Mouse (Mus musculus) layer of hippocampus, postnatal 25 days (tissue): ENCODE results near the gene Wwox. TPM values are rescaled to one million over a fixed set of nuclear protein-coding genes. Genes with fewer than 3 reads are reported as not detected.

Source experiments
- DNase-seq, 2 experiments: peaks; one replicate each; pipeline ENCODE4 v3.0.0; 2022; ENCODE audit warnings: mixed read lengths in 2 of 2, low spot score in 1 of 2; ENCODE audit errors: extremely low spot score in 1 of 2
- total RNA-seq, 2 experiments: library from RNA; stranded (reverse); gene quantifications; 2 replicates each; pipeline ENCODE4 v1.2.3; 2021

The Wwox gene
- total RNA-seq, 2 experiments from 2014 or later, result 11.4 to 11.9 TPM

DNA sequence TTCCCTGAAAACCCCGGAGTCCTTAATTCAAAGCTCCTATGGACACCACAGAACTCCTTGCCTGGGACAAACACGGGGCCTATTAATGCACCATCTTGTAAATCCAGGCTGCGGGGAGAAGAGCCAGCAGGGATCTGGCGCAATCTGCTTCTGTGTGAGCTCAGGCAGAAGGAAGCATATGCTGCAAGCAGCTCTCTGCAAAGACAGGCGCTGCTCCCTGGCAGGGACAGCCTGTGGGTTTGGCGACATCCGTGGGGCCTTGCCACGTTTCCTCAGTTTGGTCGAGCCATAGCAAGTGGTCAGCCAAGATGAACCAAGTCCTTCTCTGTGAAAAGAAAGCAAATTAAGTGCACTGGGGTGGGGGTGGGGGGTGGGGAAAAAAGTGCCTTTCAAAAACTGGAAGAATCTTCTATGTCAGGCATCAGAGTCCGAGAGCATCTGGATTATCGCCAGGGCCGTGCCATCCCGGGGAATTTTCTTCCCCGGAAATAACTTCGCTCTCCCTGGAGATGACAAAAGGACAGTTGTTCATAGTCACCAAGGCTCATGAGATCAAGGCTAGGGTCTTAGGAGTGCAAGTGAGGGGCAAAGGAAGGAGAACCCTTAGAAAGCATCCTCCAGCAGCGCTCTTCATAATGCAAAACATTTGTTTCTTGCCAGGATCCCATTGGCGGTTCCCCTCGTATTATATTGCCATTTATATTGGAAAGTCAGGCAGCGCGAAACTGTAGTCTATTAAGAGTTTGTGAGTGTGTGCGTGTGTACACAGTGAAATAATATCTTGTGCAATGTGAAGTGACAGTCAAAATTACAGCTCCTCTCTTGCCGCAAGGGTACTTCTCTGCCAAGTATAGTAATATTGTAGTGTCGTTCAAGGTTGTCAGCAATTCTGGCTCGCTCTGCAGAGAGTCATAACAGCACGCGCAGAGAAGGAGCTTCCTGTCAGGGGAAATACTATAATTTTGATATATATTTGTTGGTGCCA, 152.1 kb downstream of the Wwox start:
- peak; percentile 44 to 61 for DNase-seq

DNA sequence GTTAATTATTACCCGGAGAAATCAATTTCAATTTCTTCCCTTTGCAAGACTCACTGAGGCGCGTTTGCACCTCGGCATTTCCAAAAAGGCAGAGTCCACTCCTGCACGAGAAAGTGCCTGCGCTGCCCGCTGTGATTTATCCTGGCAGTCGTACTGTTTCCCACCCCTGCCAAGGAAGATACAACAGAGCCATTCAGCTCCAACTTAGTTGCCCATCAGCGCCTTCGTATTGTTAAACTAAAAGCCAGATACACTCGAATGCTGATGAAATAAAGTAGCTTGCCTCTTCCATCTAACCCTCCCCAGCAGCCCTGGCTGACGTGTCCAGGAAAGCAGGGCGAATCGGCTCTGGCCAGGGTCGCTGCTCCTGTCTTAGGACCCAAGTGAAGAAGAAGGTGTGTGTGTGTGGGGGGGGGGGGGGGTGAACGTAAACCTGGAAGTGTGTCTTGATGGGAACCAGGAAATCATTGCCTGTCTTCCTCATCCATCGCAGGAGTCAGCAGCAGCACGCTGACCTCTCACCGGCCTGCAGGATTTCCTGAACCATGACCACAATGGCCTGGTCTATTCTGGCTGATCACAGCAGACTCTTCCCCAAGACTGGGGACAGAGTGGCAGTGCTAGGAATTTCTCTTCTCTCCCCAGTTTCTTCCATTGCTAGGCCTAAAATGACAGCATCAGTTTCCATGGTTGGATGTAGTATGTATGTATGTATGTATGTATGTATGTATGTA, 154.1 kb downstream of the Wwox start:
- no peak for DNase-seq

DNA sequence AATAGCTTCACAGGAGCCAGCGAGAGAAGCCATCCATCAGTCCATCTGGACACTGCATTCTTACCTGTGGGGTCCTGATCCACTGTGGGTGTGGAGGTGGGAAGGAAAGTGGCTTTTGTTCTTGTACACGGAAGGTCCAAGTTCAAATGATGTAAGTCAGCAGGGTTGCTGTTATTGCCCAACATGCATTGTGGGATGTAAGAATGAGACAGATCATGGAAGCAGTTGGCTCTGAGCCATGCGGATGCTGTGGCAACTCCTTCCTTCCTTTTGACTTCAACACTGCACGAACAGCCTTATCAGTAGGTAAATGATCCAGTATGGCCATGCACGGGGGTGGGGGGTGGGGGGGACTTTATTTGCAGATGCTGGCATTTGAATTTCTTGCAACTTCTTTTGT, 155.4 kb downstream of the Wwox start:
- no peak for DNase-seq

DNA sequence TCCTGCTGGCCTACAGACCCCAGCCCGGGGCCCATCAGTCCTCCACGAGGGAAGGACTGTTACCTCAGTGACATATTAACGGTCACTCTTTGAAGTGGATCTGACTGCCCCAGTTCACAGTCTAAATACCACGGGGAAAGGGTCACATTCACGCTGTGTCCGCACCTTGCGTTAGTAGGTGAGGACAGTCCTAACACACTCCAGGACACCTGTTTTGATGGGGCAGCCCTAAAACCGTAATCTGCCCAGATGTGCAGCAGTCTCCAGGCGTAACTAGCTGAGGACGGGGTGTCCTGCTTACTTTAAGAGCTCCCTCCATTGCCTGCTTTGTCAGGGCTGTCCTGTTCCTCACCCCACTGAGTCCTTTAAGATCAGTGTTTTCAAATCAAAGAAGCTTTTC, 160.1 kb downstream of the Wwox start:
- no peak for DNase-seq

DNA sequence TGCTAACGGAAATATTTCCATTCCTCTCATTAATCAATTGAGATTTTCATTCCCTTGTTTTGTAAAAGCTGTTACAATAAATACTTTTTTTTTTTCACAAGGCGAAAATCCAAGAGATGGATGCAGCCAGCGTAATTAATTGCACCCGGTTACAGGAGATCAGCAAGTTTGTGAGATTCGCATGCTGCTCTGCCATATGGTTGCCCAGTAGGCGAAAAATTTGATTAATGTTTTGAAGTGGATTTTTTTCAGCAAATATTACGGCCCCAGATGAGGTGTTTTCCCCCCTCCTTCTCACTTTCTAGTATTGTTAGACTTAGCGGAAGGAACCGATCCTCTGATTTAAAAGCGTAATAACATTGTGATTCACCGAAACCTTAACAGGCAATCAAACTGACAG, 160.7 kb downstream of the Wwox start:
- DNase-seq, result no peak

DNA sequence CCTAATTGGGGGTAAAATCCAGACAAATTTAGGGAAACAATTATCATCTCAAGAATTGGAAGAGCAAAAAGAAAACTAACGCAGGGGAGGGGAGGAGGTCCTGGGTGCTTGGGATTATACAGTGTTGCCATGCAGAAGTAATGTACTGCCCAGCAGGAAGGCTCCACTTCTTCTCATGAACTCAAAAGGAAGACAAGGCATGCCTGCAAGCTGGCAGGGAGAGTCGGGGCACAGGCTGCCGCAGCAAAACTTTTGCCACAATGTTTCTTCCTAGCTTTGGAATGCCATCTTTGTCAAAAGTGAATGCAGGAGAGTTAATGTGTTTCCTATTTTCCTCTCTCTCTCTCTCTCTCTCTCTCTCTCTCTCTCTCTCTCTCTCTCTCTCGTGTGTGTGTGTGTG, 163.6 kb downstream of the Wwox start:
- no peak for DNase-seq

DNA sequence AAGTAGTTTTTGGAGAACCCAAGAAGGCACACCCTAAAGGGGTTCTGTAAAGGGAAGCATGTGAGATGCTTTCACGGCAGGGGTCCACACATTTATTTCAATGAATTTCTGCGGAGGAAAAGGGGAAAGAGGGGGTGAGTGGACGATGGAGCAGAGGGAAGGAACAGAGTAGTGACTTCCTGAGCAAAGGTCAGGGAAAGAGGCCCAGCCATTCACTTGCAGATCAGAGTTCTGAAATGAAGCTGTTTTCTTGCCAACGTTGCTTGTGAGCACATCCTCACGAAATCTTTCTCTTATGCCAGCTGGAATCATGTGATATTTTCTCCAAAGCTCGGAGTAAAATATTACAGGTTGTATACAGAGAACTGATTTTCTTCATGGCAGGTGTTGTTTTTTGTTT, 164.1 kb downstream of the Wwox start:
- no peak for DNase-seq

DNA sequence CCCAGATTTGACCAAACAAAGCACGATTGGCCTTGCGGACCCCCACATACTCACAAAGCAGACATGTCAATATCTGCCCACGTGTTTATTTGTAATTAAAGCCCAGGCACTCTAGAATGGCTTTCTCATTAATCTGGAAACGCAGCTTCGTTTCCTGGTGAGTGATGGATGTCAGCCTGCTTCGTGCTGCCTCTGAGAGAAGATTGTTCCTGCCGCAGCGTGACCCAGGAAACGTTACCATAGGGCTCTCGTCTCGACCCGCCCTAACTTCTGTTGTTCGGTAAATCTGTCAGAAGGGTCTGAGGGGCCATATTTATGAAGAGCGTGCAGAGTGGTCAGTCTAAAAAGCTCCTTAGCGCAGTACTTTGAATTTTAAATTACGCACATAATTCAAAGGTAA, 164.9 kb downstream of the Wwox start:
- no peak for DNase-seq

DNA sequence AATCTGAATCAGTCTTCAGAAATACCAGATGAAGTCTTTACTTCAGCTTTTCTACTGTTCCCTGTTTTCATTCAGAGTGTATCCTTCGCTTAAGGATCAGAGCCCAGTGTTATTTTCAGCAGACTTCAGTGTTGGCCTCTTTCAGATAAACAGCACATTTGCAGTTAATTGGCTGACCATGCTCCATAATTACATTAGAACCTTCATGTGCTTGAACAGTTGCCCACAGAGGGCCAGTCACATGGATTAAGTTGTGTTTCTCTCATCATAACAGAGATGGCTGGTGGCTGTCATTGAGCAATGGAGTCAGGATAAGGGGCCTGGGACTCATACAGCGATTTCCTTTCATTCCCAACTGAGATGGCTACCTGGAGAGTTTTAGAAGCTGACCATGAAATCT, 166.2 kb downstream of the Wwox start:
- no peak for DNase-seq

DNA sequence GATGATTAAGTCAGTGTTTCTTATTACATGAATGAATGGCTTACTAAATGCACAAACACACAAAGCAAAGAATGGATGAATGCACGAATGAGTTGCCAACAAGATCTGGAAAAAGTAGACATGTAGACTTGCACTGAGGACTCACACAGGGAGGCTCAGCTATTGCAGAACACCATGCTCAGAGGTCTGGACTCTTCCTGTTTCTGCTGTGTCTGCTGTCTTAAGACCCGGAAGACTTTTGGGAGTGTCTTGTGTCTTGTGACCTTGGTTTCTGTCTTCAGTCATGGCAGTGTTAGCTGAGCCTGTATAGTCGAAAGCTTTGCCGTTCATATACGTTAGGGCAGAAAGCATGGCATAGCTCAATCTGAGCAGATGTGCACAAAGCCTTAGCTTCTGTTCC, 169.9 kb downstream of the Wwox start:
- DNase-seq, result no peak

DNA sequence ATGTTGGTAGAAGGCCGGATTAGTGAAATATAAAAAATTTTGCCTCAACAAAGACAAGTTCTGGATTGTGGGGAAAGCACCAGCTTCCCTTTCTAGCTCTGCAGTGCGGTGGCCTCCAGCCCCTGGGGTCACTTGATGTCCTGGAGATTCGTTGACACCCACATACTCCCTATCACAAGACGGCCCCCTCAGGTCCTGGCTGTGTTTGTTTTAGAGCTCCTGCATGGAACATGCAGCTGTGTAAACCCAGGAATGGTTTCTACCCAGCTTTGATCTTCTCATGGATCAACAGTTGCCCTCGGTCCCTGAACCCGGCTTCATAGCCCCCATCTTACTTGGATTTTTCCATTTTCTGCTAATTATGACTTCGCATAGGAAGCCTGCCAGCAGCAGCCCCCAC, 171.6 kb downstream of the Wwox start:
- no peak for DNase-seq

DNA sequence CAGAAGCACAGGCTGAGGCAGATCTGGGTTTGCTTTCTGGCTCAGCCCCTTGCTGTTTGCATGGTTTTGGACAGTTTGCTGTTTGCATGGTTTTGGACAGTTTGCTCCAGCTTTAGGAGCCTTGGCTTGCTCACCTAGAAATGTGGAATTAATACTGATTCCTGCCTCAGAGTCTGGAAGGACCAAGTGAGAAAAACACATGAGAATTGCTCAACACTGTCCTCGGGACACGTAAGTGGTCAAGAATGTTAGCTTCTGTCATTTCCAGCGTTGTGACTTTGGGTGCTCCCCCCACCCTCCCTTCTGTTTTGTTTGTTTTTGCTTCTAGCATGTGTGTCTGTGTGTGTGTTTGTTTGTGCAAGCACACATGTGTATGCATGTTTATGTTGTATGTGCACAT, 172.6 kb downstream of the Wwox start:
- DNase-seq, result no peak

DNA sequence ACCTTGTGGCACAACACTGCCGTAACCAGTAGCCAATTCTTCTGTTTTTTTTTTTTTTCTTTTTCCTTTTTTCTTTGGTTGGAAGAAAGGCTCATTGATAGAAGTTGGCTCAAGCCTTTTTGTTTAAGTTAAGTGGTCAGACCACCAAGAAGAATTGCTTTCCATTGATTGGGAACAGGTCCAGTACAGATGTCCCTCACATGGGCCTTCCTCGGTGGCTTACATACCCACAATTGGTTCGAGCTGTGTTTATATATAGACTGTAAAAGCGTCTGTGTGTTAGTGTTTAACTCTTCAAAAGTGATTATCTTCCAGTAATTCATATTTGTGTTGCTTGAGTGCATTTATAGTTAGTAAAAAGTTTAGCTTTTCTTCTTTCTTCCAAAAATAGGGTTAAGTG, 176.0 kb downstream of the Wwox start:
- no peak for DNase-seq

DNA sequence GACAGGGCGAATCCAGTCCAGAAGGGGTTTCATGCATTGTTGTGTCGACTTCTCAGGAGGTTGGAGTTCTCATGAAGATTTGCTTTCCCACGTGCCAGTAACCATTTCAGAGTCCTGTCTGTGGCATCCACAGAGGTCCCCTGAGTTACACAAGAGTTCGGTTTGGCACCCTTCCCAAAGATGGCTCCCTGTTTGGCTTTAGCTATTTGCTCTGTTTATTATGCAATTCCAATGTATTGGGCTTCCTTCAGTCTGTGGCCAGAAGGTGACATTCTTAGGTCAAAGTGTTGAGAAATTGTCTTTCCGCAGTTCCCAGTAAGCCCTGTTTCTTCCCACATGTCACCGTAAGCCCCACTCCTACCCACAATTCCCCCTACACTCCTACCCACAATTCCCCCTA, 176.5 kb downstream of the Wwox start:
- no peak for DNase-seq

DNA sequence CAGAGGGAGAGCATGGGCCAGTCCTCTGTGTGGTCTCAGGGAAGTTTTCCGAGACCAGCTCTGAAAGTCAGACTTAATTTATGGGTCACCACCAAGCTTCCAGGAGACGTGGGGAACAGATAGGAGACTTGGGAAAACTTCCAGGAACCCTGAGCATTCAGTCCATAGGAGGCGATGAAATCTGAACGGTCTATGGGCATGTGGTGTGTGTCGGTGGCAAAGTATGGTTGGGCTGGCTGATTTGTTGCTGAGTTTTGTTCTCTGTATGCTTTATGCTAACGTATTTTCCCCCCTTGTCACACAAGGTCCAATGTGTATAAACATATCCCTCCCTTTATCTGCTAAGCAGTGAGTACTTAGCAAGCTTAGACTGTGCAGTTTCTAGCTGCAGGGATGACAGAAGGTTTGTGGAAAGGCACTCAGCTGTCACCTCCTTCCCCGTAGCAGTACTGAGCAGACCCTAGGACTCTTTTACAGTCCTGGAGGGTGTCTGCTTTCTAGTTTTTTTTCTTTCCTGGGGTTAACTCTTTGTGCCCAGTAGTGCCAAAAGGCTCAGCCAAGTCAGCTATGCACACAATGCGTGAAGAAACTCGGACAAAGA, 179.6 kb downstream of the Wwox start:
- no peak for DNase-seq

DNA sequence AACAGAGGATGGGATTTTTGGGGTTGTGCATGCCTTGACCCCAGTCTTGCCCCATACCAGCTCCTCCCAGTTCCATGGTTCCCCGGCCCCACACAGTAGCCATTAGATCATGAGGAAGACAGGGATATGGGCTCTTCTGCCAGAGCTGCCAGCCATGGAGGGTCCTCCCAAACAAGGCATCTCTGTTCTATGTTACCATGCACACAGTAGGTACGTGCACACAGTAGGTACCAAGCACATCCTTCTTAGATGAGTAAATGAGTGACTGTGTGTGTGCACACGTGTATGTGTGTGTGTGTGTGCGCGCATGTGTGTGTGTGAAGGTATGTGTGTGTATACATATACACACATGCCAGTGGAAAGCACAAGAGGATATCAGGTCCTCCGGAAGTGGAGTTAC, 185.9 kb downstream of the Wwox start:
- DNase-seq, result no peak

DNA sequence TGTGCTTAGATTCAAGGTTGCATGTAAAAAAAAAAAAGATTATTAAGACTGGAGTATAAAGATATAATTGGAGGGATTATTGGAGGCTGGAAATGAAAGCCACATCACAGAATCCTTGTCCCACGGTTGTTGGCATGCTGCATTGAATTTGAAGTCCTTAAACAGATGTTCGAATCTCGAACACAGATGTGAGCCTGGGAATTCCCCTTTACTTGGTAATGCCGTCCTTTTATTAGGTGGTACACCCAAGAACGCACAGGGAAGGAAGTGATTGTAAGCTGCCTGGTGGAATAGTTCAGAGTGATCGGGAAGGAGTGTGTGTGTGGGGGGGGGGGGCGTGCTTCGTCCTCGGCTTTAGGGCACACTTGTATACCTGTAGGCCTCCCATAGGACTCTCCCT, 187.4 kb downstream of the Wwox start:
- DNase-seq, result no peak

DNA sequence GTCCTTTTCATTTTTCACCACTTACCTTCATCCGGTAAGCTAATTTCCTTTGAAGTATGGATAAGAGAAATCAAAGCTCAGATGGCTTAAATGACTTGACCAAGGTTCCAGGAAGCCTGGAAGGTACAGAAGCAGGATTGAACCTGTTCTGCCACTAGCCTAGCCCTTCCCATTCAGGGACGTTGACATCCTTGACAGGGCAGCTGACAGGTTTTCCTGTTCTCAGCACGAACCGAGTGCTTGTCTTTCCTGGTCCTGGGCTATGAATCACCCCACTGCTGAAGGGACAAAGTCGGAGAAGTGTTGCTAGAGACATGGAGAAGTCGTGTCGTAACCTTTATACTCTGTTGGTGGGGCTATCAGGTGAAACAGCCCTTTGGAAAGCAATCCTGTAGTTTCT, 190.3 kb downstream of the Wwox start:
- DNase-seq, result no peak

DNA sequence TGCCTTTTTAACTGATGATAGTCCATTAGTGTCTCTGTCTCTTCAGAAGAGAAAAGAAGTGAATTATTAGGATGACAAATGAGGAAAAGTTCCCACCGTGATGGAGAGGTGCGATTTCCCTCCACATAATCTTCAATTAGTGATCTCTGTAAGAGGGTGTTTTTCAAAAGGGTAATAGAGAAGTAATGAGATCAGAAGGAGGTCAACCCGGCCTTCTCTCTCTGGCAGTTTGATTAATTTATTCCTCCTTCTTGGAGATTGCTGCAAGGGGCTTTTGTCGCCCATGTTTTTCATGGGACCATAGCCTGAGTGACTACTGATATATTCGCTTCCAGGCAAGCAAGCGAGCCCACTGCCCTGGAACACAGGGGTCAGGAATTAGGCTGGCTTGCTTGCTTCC, 191.6 kb downstream of the Wwox start:
- DNase-seq, result no peak

DNA sequence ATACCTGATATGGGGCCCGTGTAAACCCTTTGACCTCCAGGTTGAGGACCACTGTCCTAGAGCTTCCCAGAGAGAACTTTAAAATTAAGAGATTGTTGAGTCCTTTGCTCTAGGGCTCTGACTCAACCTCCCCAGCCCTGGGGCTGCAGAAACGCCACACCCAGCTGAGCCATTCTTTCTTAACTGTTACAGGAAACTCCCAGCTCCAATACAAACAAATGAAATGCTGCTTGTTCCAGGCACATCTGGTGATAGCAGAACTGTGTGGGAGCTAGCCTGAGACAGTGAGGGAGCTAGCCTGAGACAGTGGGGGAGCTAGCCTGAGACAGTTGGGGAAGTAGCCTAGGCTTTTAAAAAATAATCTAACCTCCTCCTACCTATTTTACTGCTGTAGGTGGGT, 194.7 kb downstream of the Wwox start:
- no peak for DNase-seq

DNA sequence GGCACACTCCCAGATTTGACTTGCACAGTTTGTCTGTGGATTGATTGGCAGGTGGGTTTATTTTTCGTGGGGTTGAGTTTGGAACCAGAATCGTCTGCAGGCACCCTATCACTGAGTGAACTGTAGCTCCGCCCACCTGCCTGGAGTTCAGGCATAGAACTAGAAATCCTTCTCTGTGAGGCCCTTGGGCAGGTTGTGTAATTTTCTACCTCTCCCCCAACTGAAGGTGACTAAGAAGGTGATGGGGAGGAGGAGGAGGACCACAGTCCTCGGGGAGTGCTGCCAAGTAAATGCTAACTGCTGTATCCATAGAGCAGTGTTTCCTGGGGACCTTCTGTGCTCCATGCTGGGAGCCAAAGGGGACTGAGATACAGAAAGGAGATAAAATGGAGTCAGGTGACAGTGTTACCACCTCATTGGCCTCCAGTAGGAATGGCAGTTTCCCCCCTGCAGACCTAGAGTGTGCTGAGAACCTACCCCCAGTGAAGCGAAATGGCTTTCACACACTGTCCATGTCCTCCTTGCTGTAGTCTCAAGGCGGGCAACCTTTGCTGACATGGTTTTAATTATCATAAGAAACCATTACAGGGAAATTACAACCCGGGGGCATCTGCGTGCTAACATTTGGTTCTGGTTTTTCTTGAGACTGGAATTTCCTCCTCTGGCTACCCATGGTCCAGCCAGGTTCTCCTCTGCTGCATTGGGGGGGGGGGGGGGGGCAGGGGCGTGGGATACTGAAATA, 195.4 kb downstream of the Wwox start:
- no peak for DNase-seq
